Mouse (Mus musculus): ENCODE measurements around the gene Glipr2. TPM values are rescaled to one million over a fixed set of nuclear protein-coding genes. Genes with fewer than 3 reads are reported as not detected.

The Glipr2 gene
- polyA plus RNA-seq, 1 experiment from 2014 or later: 77.4 TPM

DNA sequence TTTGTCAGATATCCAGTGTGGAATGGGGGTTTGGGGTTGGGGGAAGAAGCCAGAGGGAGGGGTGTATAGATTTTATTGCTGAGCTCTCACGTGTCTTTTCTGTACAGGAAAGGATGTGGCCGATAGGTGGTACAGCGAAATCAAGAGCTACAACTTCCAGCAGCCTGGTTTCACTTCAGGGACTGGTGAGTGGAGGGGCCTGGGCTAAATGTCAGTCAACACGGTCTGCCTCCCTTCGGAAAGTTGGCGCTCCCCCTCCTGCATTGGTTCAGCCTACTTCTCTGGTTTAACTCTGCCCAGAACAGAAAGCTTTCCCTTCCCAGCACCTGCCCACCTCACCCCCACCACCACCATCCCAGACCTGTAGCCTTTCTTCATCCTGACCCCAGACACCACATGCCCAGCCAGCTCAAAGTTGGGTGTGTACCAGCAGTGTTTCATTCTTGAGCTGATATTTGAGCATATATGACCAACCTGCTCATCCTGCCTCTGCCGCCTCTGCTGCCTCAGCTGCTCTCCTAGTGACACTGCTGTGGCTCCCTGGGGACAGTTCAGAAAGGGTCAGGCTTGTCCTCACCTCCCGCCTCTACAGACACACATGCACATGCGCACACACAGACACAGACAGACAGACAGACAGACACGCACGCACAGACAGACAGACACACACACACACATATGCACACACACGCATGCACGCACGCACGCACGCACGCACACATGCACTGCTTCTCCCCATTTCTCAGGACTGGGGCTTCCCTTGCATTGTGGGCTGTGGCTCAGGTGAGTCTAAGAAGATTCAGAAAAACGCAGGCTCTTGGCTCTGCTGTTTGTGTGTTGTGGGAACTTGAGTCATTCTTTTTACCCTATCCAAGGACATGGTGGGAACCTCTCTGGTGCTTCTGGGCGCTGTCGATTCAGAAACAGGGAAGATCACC lies 13.5 kb downstream of the Glipr2 start:
- DNase-seq (no peak), ATAC-seq (ENCODE audit: insufficient read depth) (no peak)
- Histone ChIP-seq H3K9ac (no peak overlapping the region), H3K36me3 (ENCODE audit: insufficient read depth) (peaks cover 7% of the 10 kb centered on the region; the same call in 1 of the 2 replicates), H3K4me3 (ENCODE audit: low read depth, low read length) (no peak overlapping the region), H3K27me3 (ENCODE audit: insufficient read depth, low read length) (no peaks in the 10 kb centered on the region), H3K27ac (ENCODE audit: low read depth) (no peak overlapping the region), H3K4me2 (no peak overlapping the region), H3K4me1 (ENCODE audit: insufficient read depth) (peaks cover 15% of the 10 kb centered on the region; the same call in 1 of the 2 replicates), H3K9me3 (ENCODE audit: low read depth, low read length) (no peaks in the 10 kb centered on the region)
- no peak for TF ChIP-seq CTCF (IDR thresholded peaks at IDR 0.05; ENCODE audit: low read depth)
- 86% methylated on average over 20 of the region's 20 CpGs for WGBS

- Histone ChIP-seq H3K4me1 (ENCODE audit: insufficient read depth) (peaks cover 12% of the 10 kb centered on the region; the same call in 1 of the 2 replicates), H3K4me2 (peak overlapping the region; percentile 43; the same call in 1 of the 2 replicates), H3K36me3 (ENCODE audit: insufficient read depth) (peaks cover 7% of the 10 kb centered on the region; the same call in 1 of the 2 replicates), H3K9ac (0 out of 2 replicates have a peak overlapping the region, but pooled peaks have one; percentile 0), H3K27me3 (ENCODE audit: insufficient read depth, low read length) (no peaks in the 10 kb centered on the region), H3K4me3 (ENCODE audit: low read depth, low read length) (no peak overlapping the region), H3K27ac (ENCODE audit: low read depth) (peak overlapping the region; percentile 88), H3K9me3 (ENCODE audit: low read depth, low read length) (no peaks in the 10 kb centered on the region)
- TF ChIP-seq CTCF (IDR thresholded peaks at IDR 0.05; ENCODE audit: low read depth): no peak
- ATAC-seq (ENCODE audit: insufficient read depth) (peak; percentile 54), DNase-seq (no peak)
- 54% methylated on average over 9 of the region's 9 CpGs for WGBS
Observed at GRCm38 (mm10) chr4:43971541-43972136, 14.4 kb downstream of the Glipr2 start.

GRCm38 (mm10) chr4:43972137-43972591 lies 15.0 kb downstream of the Glipr2 start:
- H3K27me3 ChIP-seq (ENCODE audit: insufficient read depth, low read length): no peaks in the 10 kb centered on the region
- TF ChIP-seq CTCF (IDR thresholded peaks at IDR 0.05; ENCODE audit: low read depth): no peak
- no peak overlapping the region for H3K4me3 ChIP-seq (ENCODE audit: low read depth, low read length)
- peaks cover 12% of the 10 kb centered on the region; the same call in 1 of the 2 replicates for H3K4me1 ChIP-seq (ENCODE audit: insufficient read depth)
- no peaks in the 10 kb centered on the region for H3K9me3 ChIP-seq (ENCODE audit: low read depth, low read length)
- 0 out of 2 replicates have a peak overlapping the region, but pooled peaks have one; percentile 0 for H3K9ac ChIP-seq
- peak overlapping the region; percentile 88 for H3K27ac ChIP-seq (ENCODE audit: low read depth)
- peak overlapping the region; percentile 43; the same call in 1 of the 2 replicates for H3K4me2 ChIP-seq
- ATAC-seq (ENCODE audit: insufficient read depth) (peak; percentile 77), DNase-seq (peak; percentile 80)
- WGBS: 3% methylated on average over 8 of the region's 8 CpGs
- peaks cover 7% of the 10 kb centered on the region; the same call in 1 of the 2 replicates for H3K36me3 ChIP-seq (ENCODE audit: insufficient read depth)

DNA sequence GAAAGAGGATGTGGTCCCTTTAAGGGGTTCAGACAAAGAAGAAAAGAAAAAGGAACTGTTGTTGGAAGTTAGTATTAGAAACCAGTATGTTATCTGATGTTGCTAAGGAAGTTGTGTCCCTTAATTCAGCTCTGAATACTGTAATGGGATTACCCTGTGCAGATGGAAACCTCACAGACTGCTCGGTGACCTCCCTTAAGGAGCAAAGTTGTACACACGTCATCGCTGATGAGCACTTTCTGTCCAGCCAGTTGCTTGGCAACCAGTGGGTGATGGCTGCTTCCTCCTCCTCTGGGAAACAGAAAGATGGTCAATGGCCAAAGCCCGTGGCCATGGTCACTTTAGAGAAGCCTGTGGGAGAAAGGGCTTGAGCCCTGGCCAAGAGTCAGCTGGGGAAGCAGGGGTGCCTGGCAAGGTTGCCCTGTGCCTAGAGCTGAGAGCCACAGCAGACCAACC lies 16.4 kb downstream of the Glipr2 start:
- Histone ChIP-seq H3K9ac (no peak overlapping the region), H3K4me1 (ENCODE audit: insufficient read depth) (peaks cover 13% of the 10 kb centered on the region; the same call in 1 of the 2 replicates), H3K27ac (ENCODE audit: low read depth) (no peak overlapping the region), H3K36me3 (ENCODE audit: insufficient read depth) (peaks cover 7% of the 10 kb centered on the region; the same call in 1 of the 2 replicates), H3K27me3 (ENCODE audit: insufficient read depth, low read length) (no peaks in the 10 kb centered on the region), H3K9me3 (ENCODE audit: low read depth, low read length) (no peaks in the 10 kb centered on the region), H3K4me3 (ENCODE audit: low read depth, low read length) (no peak overlapping the region), H3K4me2 (no peak overlapping the region)
- ATAC-seq (ENCODE audit: insufficient read depth): no peak
- WGBS: 44% methylated on average over 4 of the region's 4 CpGs
- TF ChIP-seq CTCF (IDR thresholded peaks at IDR 0.05; ENCODE audit: low read depth): no peak
- no peak for DNase-seq

DNA sequence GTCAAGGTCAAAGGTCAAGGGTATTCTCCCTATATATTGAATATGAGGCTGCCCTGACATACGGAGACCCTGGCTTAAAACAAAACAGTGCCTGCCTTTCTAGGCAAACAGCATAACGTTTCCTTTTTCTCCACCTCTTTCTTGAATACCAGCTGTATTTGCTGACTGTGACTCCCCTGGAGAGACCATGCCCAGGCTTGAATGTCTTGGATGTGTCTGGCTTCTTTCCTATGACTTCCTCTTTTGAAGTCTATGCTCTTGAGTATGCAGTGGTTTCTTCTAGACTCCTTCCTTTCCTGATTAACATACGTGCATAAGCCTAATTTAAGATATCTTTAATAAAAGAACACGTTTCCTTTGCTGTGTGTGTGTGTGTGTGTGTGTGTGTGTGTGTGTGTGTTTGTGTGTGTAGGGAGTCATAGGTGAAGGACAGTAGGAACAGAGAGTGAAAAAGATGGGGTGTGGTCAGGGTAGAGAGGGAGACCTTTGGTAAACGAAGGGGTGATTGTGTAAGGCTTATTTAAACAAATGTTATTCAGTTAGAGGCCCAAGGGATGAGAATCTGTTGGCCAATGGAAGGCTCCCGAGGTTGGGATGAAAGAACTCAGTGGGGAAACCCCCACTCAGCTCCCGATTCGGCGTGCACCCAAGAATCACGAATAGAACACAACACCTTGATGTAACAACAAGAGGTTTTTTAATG lies 17.9 kb downstream of the Glipr2 start:
- Histone ChIP-seq H3K4me1 (ENCODE audit: insufficient read depth) (peaks cover 16% of the 10 kb centered on the region), H3K36me3 (ENCODE audit: insufficient read depth) (peaks cover 7% of the 10 kb centered on the region; the same call in 1 of the 2 replicates), H3K27ac (ENCODE audit: low read depth) (no peak overlapping the region), H3K4me2 (no peak overlapping the region), H3K9ac (no peak overlapping the region), H3K27me3 (ENCODE audit: insufficient read depth, low read length) (no peaks in the 10 kb centered on the region), H3K4me3 (ENCODE audit: low read depth, low read length) (no peak overlapping the region), H3K9me3 (ENCODE audit: low read depth, low read length) (no peaks in the 10 kb centered on the region)
- DNase-seq (no peak), ATAC-seq (ENCODE audit: insufficient read depth) (no peak)
- no peak for TF ChIP-seq CTCF (IDR thresholded peaks at IDR 0.05; ENCODE audit: low read depth)
- WGBS: 67% methylated on average over 9 of the region's 10 CpGs

DNA sequence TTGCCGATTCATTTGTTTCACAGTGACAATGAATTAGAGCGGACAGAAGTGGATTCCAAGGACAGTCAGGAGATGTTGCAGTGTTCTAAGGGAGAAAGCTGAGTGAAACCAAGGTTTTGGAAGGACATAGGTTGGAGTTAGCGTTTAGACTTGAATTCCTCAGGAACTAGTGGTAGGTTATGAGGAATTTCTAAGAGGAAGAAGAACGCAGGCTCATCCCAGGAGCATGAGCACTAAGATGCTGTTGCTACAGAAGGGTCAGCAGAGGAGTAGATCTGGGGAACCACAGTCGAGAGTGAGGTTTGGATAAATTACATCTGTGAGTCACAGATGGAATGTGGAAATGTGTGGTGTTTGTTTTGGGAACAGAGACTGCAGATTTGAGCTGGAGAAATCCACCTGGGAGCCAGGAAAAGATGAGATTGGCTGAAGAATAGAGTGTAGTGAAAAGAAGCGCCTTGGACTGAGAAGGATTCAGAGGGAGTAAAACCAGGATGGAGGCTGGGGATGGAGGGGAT lies 19.1 kb downstream of the Glipr2 start:
- Histone ChIP-seq H3K9ac (no peak overlapping the region), H3K27ac (ENCODE audit: low read depth) (no peak overlapping the region), H3K27me3 (ENCODE audit: insufficient read depth, low read length) (no peaks in the 10 kb centered on the region), H3K36me3 (ENCODE audit: insufficient read depth) (0 out of 2 replicates have a peak, but pooled peaks cover 2% of the 10 kb centered on the region), H3K4me3 (ENCODE audit: low read depth, low read length) (no peak overlapping the region), H3K4me2 (no peak overlapping the region), H3K9me3 (ENCODE audit: low read depth, low read length) (no peaks in the 10 kb centered on the region), H3K4me1 (ENCODE audit: insufficient read depth) (peaks cover 16% of the 10 kb centered on the region)
- ATAC-seq (ENCODE audit: insufficient read depth) (no peak), DNase-seq (no peak)
- WGBS: 67% methylated on average over 6 of the region's 6 CpGs
- no peak for TF ChIP-seq CTCF (IDR thresholded peaks at IDR 0.05; ENCODE audit: low read depth)
